In the genomic region with DNA sequence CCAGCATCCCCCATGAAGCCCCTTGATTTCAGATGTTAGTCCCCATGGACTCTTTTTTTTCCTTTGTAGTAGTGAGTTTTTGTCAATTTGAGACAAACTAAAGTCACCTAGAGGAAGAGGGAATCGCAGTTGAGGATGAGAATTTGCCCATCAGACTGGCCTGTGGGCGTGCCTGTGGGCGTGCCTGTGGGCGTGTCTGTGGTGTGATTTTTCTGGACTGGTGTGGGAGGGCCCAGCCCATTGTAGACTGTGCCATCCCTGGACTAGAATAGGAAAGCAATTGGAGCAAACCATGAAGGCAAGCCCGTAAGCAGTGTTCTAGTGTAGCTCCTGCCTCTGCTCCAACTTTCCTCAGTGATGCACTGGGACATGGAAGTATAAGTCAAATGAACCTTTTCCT, we compare ENCODE assay signal across 14 mouse cellular contexts. TPM values are rescaled to one million over a fixed set of nuclear protein-coding genes. Genes with fewer than 3 reads are reported as not detected.
DNase-seq lines count a peak whose midpoint lies in the region; ATAC-seq and TF ChIP-seq lines count a peak whose summit lies in the region.
"Had no signal": no experiment of that assay in that cellular context is flagged by ENCODE, and none has a peak within 500 bp of the region (broad histone marks: within the 10 kb centered on the region; RNA-seq: fewer than 3 reads in every experiment).

No protein-coding gene starts in this region.

- H3K4me3 ChIP-seq in CH12.LX (replicated peaks in 1 of 3; ENCODE audit: low read depth in 2 of 3, low read length in 2 of 3, poor library complexity in 1 of 3) = peak overlapping the region in 2 of 3 experiments; percentile 37 to 45
- no peak overlapping the region for H3K4me3 ChIP-seq in liver, adult 2 months (ENCODE audit: insufficient read depth, low read depth, low read length)
- no peak overlapping the region for H3K4me3 ChIP-seq in intestine, embryonic 15.5 days (replicated peaks)
- no peak overlapping the region for H3K4me3 ChIP-seq in gastrocnemius, adult 2 months
- H3K4me3 ChIP-seq: heart, embryonic 13.5 days had no signal

- dilution Hi-C loops in CH12.LX (cut with MboI; ENCODE audit: extremely low pct_ligation_motif_present, extremely low pct_unique_long_range_greater_than_20kb, low sequenced_read_pairs) = no loop called here

- H3K27ac ChIP-seq in CH12.LX (ENCODE audit: insufficient read depth, low read depth) = no peak overlapping the region
- peak overlapping the region; percentile 28 for H3K27ac ChIP-seq in liver, adult 2 months (replicated peaks; ENCODE audit: insufficient read depth, low read depth, low read length)
- H3K27ac ChIP-seq in intestine, embryonic 15.5 days = no peak overlapping the region
- no peak overlapping the region for H3K27ac ChIP-seq in gastrocnemius, adult 2 months
- H3K27ac ChIP-seq: heart, embryonic 13.5 days; hindbrain, postnatal 0 days had no signal

- peak overlapping the region; percentile 82 for H3K4me2 ChIP-seq in CH12.LX (ENCODE audit: insufficient read depth, low read depth, poor library complexity, severe bottlenecking)
- H3K4me2 ChIP-seq in intestine, embryonic 15.5 days (replicated peaks) = no peak overlapping the region
- H3K4me2 ChIP-seq: heart, embryonic 13.5 days had no signal

- peaks cover 0 to 5% of the 10 kb centered on the region in 2 experiments for H3K36me3 ChIP-seq in CH12.LX (replicated peaks in 1 of 2; ENCODE audit: control insufficient read depth in 1 of 2, insufficient read depth in 1 of 2, low read length in 1 of 2)
- H3K36me3 ChIP-seq in liver, adult 2 months (ENCODE audit: control insufficient read depth, insufficient read depth, low read length) = 0 out of 2 replicates have a peak, but pooled peaks cover 2% of the 10 kb centered on the region
- no peaks in the 10 kb centered on the region for H3K36me3 ChIP-seq in intestine, embryonic 15.5 days

- H3K9ac ChIP-seq in CH12.LX (ENCODE audit: insufficient read depth, low read depth) = no peak overlapping the region; the same call in 1 of the 2 replicates
- no peak overlapping the region for H3K9ac ChIP-seq in liver, adult 2 months (ENCODE audit: low read depth, low read length)
- H3K9ac ChIP-seq in intestine, embryonic 15.5 days = no peak overlapping the region
- H3K9ac ChIP-seq: heart, embryonic 13.5 days had no signal

- no peak for TF ChIP-seq EP300 in CH12.LX (IDR thresholded peaks at IDR 0.05; ENCODE audit: low read length)

- no peak for TF ChIP-seq CTCF in CH12.LX (conservative IDR thresholded peaks at IDR 0.05 in 1 of 2, IDR thresholded peaks at IDR 0.05 in 1 of 2; ENCODE audit: low read depth in 2 of 2, low read length in 2 of 2)
- TF ChIP-seq CTCF in liver, adult 2 months (IDR thresholded peaks at IDR 0.05; ENCODE audit: low read depth, low read length) = no peak
- no peak for TF ChIP-seq CTCF in gastrocnemius, adult 2 months (IDR thresholded peaks at IDR 0.05)

- WGBS in liver, adult 2 months = 25% methylated on average over 5 of the region's 5 CpGs
- 59% methylated on average over 5 of the region's 5 CpGs for whole genome bisulfite sequencing in intestine, embryonic 15.5 days

- TF ChIP-seq RAD21 in CH12.LX (IDR thresholded peaks at IDR 0.05; ENCODE audit: low read depth, low read length) = no peak

- no peaks in the 10 kb centered on the region for H3K27me3 ChIP-seq in CH12.LX (replicated peaks)
- H3K27me3 ChIP-seq in liver, adult 2 months (ENCODE audit: control insufficient read depth, insufficient read depth, low read length) = no peaks in the 10 kb centered on the region
- H3K27me3 ChIP-seq in intestine, embryonic 15.5 days (replicated peaks) = no peaks in the 10 kb centered on the region
- H3K27me3 ChIP-seq: heart, embryonic 13.5 days had no signal

- peaks cover 17 to 35% of the 10 kb centered on the region in 2 experiments for H3K4me1 ChIP-seq in CH12.LX (ENCODE audit: control insufficient read depth in 1 of 2, insufficient read depth in 2 of 2)
- peaks cover 9% of the 10 kb centered on the region; the same call in 1 of the 2 replicates for H3K4me1 ChIP-seq in liver, adult 2 months (ENCODE audit: control insufficient read depth, insufficient read depth, low read length)
- H3K4me1 ChIP-seq in intestine, embryonic 15.5 days (replicated peaks) = peaks cover 8% of the 10 kb centered on the region

- in situ Hi-C loops in CH12.LX (cut with MboI; ENCODE audit: low pct_ligation_motif_present, low pct_unique_long_range_greater_than_20kb, low sequenced_read_pairs) = loop anchor here (10.0 kb wide), 2 partner anchors 181 to 361 kb away; partner anchors contain the start of genes Dnase1l3 and Flnb

- no peak for TF ChIP-seq POLR2A in CH12.LX (IDR thresholded peaks at IDR 0.05; ENCODE audit: low read depth, low read length)
- TF ChIP-seq POLR2A in liver, adult 2 months (IDR thresholded peaks at IDR 0.05; ENCODE audit: extremely low read depth, insufficient read depth, low read length) = no peak

- intact Hi-C loops in gastrocnemius, adult 2 months (cut with DNase I) = no loop called here

- peak; percentile 31 for DNase-seq in kidney, postnatal 10 days
- no peak for DNase-seq in kidney, adult 8-10 months
- DNase-seq in CH12.LX (ENCODE audit: extremely low read depth) = peak; percentile 61
- DNase-seq in R1 (ENCODE audit: low read depth, low spot score) = peak; percentile 85
- peak; percentile 83 for DNase-seq in liver, adult 2 months (ENCODE audit: extremely low read depth, low read depth, low spot score)
- no peak for DNase-seq in gastrocnemius, adult 2 months
- DNase-seq: cerebellum, adult 9-11 months; layer of hippocampus, adult 9-11 months; left cerebral cortex, postnatal 4 days; lung, postnatal 14 days; thymus, postnatal 4 days had no signal

- no peak for ATAC-seq in intestine, embryonic 15.5 days
- ATAC-seq: hindbrain, postnatal 0 days had no signal

- peaks cover 6% of the 10 kb centered on the region for H3K79me2 ChIP-seq in CH12.LX (replicated peaks; ENCODE audit: control insufficient read depth, extremely low read depth, insufficient read depth, poor library complexity, severe bottlenecking)
- peaks cover 8% of the 10 kb centered on the region; the same call in 1 of the 2 replicates for H3K79me2 ChIP-seq in liver, adult 2 months (ENCODE audit: control insufficient read depth, insufficient read depth, low read length)

- H3K9me3 ChIP-seq in CH12.LX (replicated peaks; ENCODE audit: low read length) = no peaks in the 10 kb centered on the region
- H3K9me3 ChIP-seq in intestine, embryonic 15.5 days = no peaks in the 10 kb centered on the region
- H3K9me3 ChIP-seq: heart, embryonic 13.5 days had no signal

TF ChIP-seq in CH12.LX, 34 proteins besides CTCF, POLR2A, EP300 and RAD21:
- TF ChIP-seq MAFK (IDR thresholded peaks at IDR 0.05; ENCODE audit: insufficient replicate concordance, low read length) = no peak
- no peak for TF ChIP-seq UBTF (IDR thresholded peaks at IDR 0.05; ENCODE audit: low read depth, low read length)

RNA-seq across cellular contexts. Expression of gene Pdhb, which starts 3.4 kb away (rescaled TPM):
- total RNA-seq in CH12.LX (2012; rRNA removed) (100 and 108 TPM in 2 replicates), CH12.LX (2014; rRNA removed) (205 and 223 TPM in 2 replicates)
- polyA plus RNA-seq in CH12.LX (2012; ENCODE audit: insufficient read length, low read depth) = 122 and 132 TPM in 2 replicates
- 138 and 177 TPM in 2 replicates for total RNA-seq in liver, adult 2 months (2014; rRNA removed)
- 53.3 and 62.8 TPM in 2 replicates for polyA plus RNA-seq in liver, adult 2 months (2012; rRNA removed)
- 197 and 198 TPM in 2 replicates for polyA plus RNA-seq in intestine, embryonic 15.5 days (2015; fragmentation: Nextera tagmentation; extraction: Ambion mirVana)
- total RNA-seq in gastrocnemius, adult 2 months (2021) = 100 to 1,000 TPM; 268 to 370 TPM

RNA-seq across cellular contexts. Expression of gene Kctd6, which starts 37.7 kb away (rescaled TPM):
- total RNA-seq in CH12.LX (2012; rRNA removed) = 1.7 and 2.9 TPM in 2 replicates
- total RNA-seq in CH12.LX (2014; rRNA removed) = 3.7 and 3.8 TPM in 2 replicates
- 3.3 and 4.2 TPM in 2 replicates for polyA plus RNA-seq in CH12.LX (2012; ENCODE audit: insufficient read length, low read depth)
- total RNA-seq in liver, adult 2 months (2014; rRNA removed) = 4.3 and 5.2 TPM in 2 replicates
- polyA plus RNA-seq in liver, adult 2 months (2012; rRNA removed) = 3.9 and 5.1 TPM in 2 replicates
- polyA plus RNA-seq in intestine, embryonic 15.5 days (2015; fragmentation: Nextera tagmentation; extraction: Ambion mirVana) = 11.2 and 12.4 TPM in 2 replicates
- 1 to 10 TPM; 7.7 to 9.3 TPM for total RNA-seq in gastrocnemius, adult 2 months (2021)

Comparison
In these comparisons a context has a peak if more than half of its experiments do, and no peak if none do; other contexts are left out.
1. DNase-seq: peak in kidney, postnatal 10 days (single experiment), CH12.LX (single experiment), R1 (single experiment) and liver, adult 2 months (single experiment); none in kidney, adult 8-10 months (0 of 2) and gastrocnemius, adult 2 months (single experiment).
2. H3K4me3 ChIP-seq: peak in CH12.LX (2 of 3); none in liver, adult 2 months (single experiment), intestine, embryonic 15.5 days (single experiment) and gastrocnemius, adult 2 months (single experiment).